Mouse (Mus musculus) MN1 (cell line): ENCODE results near the gene Hspa1b.
"Not testable (repeated sequence)": the region's sequence is repeated elsewhere in the genome, so short reads cannot be mapped to it uniquely, and the experiment has no call there.

Experiments used
- DNase-seq: peaks from one replicate; pipeline ENCODE4 v3.0.0-alpha.2; 2016; ENCODE audit warnings: low spot score

The Hspa1b gene

DNA sequence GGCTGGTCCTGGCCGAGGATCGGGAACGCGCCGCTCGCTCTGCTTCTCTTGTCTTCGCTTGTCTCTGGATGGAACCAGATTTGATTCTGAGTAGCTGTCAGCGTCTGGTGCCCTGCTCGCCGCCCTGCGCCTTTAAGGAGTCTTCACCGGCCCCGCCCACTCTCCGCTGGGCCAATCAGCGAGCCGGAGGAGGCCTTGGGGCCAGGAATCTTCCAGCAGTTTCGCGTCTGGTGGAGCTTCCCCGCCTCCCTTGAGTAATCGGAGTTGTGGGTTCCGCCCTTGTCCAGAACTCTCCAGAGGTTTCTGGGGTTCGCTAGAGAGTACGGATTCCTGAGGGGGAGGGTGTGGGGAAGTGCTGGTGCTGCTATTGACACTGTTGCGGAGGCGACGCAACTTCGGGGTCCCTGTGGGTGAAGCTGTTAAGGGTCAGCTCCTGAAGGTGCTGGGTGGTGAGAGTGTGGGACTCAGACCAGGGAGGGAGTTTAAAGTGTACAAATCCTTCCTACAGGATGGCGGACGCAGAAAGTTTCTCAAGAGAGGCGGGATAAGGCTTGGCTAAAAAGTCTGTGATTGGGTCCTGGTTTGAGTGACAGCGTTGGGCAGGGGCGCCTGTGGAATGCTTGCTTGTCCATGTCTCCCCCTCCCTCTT, at the start of gene Hspa1b:
Gene Hspa1b, minus strand, starts transcription at position 109 of the 649 bp plus-strand sequence.
- not testable (repeated sequence) for DNase-seq

DNA sequence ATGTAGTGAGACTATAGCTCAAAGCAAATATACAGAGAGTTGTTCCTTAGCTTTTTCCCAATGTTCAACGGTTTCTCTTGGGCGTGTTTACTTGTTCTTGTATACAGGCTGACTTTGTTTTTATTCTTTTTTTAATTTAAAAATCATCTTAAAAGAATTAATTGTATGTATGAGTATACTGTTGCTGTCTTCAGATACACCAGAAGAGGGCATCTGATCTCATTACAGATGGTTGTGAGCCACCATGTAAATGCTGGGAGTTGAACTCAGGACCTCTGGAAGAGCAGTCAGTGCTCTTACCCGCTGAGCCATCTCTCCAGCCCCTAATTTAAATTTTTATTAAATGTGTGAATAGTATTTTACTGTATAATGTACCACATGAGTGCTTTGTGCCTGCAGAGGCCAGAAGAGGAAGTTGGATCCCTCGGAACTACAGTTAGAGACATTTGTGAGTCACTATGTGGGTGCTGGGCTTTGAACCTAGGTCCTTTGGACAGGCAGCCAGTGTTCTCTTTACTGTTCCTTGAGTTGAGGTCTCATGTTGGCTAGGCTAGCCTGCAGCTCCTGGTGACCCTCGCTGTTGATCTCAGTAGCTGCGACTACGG, 48.5 kb upstream of the Hspa1b start:
- DNase-seq: no peak

DNA sequence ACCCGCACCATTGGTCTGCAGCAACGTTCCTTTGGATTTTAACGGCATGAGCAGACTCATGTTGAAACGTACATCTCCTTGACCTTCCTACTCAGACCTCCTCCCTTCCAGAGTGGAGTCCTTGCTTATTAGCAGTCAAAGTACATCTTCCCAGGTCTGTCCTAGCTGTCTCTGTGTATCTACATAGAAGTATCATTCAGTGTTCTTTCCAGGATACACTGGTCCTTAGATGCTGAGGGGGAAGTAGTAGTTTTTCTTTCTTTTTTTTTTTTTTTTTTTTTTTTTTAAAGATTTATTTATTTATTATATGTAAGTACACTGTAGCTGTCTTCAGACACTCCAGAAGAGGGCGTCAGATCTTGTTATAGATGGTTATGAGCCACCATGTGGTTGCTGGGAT, 46.9 kb upstream of the Hspa1b start:
- not testable (repeated sequence) for DNase-seq

DNA sequence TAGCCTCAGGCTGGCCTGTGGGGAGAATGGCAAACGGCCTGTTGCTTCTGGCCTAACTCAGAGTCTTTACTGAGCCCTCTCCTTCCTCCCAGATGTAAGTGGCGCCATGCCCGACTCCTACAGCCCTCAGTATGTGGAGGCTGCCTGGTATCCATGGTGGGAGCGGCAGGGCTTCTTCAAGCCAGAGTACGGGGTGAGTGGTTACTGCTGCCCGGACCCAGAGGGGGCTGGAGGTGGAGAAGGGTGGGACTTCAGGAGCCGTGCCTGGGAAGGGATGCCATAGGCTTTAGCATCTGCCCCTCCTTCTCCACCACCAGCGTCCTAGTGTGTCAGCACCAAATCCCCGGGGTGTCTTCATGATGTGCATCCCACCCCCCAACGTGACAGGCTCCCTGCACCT, 46.1 kb upstream of the Hspa1b start:
- DNase-seq: no peak

DNA sequence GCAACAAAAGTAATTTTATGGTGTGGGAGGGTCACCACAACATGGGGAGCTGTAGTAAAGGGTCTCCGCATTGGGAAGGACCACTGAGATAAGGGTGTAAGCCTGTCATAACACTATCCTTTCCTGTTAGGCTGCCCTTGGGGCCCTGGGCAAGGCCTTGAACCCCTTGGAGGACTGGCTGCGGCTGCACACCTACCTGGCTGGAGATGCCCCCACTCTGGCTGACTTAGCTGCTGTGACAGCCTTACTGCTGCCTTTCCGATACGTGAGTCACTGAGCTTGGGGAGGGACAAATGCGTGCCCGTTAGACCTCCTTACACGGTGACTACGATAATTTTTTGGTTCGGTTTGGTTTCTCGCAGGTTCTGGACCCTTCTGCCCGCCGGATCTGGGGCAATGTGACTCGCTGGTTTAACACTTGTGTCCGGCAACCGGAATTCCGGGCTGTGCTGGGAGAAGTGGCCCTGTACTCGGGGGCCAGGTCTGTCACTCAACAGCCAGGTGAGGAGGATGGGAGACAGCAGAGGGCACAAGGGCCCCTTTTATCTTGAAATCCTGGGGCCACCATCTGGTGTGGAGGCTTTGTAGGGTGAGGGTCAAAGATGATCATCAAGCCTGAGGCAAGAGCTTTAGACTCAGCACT, 45.2 kb upstream of the Hspa1b start:
- DNase-seq: no peak

DNA sequence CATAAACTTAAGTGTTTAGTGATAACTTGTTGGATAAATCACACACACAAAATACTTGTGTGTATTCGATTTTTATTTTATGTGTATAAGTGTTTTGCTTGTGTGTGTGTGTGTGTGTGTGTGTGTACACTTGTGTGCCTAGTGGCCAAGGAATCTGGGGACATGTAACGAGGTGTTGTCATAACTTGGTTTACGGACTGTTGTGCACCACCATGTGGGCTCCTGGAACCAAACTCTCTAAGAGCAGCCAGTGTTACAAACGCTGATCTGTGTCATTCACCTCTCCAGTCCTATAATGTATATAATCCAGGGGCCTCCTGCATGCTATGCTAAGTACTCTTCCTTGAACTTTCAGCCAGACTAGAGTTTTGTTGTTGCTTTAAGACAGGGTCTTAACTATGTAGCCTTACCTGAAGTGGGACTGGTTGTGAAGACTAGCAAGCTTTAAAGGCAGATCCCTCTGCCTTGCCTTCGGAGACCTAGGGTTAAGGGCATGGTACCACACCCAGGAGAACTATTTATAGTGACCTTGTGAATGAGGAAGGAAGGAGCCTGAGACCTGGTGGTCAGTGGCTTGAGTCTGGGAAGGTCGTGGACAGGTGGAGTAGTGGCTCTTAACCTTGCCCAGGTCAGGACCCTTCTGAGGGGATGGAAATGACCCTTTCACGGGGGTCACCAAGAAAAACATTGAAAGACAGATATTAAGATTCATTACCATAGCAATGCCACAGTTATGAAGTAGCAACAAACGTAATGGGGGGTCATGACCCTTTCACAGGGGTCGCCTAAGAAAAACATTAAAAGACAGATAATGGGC, 44.2 kb upstream of the Hspa1b start:
- DNase-seq: no peak

DNA sequence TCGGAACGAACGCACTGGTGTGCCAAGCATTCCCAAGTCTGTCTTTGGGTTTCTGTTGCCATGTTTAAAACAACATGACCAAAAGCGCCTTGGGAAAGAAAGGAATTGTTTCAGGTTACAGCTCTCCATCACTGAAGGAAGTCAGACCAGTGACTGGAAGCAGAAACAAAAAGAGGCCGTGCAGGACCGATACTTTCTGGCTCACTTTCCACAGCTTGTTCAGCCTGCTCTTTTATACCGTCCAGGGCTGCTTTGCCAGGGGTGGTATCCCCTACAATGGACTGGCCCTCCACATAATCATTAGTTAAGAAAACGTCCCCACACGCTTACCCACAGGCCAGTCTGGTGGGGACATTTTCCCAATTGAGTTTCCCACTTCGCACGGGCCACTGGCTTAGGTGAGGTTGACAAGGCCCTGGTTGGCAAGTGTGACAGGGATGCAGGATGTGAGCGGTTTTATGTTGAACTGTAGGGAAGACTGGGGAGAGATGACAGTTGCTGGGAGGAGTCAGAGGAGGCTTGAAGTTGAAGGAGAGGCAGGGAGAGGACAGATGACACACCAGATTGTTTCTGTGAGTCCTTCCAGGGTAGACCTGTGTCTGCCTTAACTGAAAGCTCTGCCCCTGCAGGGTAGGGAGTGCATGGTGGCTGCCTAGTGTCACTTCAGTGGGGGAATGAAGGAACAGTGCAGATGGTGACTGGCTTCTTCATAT, 43.3 kb upstream of the Hspa1b start:
- DNase-seq: peak; percentile 47

DNA sequence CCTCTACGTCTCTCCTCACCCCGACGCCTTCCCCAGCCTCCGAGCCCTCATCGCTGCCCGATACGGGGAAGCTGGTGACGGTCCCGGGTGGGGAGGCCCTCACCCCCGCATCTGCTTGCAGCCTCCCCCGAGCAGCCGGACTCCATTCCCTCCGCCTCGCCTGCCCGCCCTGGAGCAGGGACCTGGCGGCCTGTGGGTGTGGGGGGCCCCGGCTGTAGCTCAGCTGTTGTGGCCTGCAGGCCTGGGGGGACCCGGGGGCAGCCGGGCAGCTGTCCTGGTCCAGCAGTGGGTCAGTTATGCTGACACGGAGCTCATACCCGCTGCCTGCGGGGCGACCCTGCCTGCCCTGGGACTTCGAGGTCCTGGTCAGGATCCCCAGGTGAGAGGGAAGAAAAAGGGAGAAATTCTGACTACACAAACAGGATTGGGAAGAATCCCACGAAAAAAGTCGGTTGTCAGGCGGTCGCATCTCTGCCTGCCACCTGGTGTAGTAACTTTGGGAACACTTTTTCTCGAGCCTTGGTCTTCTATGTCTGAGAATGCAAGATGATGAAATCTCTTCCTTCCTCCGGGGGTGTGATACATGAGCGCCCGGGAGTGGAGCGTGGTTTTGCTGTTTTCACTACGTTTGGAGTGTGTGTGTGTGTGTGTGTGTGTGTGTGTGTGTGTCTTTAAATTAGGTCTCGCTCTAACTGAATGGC, 42.6 kb upstream of the Hspa1b start:
- DNase-seq: peak; percentile 55

DNA sequence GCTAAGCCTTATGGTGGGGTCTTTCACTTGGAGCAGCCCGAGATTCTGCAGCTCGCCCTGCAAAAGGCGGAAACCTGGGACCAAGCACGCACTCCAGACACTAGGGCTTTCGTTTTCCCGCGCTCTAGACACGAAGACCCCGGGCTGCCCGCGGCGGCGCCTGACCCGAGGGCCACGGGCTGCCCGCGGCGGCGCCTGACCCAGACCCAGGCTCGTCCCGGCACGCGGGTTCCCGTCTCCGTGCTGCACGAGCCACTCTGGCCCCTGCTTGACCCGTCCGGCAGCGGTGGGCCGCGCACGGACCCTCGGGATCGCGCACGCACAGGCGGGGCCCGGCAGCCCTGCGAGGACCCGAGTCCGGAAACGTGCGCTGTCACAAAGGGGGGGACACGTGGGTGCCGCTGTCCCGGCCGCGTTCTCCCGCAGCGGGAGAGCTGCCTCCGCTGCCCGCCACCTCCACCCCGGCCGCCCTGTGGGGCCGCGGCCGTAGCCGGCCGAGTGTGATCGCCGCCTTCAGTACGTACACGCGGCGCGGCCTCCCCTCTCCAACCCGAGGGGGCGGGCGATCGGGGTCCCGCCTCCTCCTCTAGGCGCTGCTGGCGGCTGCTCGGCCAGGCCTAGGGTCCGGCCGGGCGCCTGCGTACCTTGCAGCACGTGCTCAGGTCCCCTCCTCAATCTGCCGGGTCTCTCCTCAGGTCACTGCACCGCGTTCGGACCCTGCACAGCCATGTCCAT, 41.8 kb upstream of the Hspa1b start, which contains the start of gene Vars:
Gene Vars, plus strand, starts transcription at position 271 of the 735 bp plus-strand sequence.
- DNase-seq: peak; percentile 94

DNA sequence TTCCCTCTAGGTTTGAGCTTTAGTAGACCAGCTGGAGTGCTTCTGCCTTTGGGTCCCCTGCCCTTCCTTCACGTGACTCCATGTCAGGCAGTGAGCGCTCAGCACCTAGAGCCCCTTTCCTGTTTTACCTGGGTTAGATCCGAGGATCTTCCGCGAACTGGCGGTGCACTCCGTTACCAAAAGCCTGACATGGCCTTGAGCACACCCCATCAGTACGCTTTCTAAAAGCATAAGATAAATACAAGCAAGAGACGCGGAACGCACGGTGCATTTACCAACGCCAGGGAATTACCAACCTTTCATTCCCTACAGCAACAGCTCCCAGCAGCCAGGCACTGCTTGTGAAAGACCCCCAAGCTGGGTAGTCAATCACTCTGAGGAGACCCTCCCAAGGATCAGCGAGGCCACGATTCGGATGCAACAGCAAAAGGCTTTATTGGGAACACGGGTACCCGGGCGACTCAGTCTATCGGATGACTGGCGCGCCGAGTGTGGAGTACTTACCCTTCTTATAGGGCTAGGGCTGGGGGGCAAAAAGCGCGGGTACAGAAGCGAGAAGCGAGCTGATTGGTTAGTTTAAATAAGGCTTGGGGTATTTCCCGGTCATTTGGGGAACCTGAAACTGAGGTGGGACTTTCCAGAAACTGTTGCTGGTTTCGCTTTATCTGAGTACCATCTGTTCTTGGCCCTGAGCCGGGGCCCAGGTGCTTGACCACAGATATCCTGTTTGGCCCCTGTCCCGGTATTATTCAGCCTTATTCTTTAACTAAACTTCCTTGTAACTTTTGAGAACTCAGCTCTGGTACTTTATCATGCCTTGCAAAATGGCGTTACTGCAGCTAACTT, 41.1 kb upstream of the Hspa1b start:
- not testable (repeated sequence) for DNase-seq

DNA sequence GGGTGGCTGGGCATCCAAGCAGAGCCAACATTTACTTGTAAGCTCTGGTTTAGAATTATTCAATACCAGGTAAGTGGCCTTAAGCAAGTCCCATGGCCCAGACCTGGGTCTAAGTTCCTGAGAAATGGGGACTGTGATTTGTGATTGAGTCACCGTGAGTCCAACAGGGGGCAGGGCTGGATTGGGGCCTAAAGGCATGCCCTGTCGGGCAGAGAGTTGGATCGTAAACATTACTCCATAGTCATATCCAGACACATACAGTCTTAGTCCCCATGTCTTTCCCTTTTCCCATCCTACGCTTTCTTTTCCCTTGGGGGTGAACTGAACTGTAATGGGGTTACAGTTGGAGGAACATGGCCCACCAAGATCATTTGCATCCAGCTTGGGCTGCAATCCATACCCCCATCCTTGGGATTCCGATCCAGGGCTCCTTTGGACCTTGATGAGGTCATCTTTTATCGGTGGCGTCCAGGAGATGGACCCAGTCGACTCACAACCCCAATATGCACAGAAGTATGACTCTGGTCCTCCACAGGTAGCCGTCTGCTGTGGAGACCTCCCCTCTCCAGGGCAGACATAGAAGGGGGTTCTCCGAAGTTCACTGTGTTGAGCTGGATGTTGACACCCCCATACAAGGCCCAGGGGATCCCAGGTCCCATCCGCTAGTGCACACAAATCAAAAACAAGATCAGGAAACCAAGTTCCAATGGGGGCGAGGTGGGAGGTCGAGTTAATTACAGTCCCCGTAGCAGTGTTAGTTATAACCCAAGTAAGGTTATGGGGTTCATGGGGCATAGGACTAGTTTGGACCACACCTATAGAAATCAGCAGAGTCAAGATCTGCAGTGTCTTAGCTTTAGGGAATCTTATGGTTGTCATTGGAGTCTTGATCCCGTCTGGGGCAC, 39.7 kb upstream of the Hspa1b start:
- DNase-seq: no peak

DNA sequence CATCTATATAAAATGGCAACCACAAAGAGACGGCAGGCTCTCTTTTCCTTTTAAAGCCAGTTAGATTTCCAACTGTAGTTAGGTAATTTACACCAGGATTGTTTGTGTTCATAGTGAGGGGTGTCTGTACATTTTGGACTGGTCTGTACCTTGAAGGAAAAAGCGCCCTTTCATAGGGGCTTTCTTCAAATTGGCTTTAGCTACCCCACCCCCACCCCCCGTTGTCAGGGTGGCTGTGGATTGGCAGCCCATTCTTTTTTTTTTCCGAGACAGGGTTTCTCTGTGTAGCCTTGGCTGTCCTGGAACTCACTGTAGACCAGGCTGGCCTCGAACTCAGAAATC, 38.1 kb upstream of the Hspa1b start:
- DNase-seq: no peak

DNA sequence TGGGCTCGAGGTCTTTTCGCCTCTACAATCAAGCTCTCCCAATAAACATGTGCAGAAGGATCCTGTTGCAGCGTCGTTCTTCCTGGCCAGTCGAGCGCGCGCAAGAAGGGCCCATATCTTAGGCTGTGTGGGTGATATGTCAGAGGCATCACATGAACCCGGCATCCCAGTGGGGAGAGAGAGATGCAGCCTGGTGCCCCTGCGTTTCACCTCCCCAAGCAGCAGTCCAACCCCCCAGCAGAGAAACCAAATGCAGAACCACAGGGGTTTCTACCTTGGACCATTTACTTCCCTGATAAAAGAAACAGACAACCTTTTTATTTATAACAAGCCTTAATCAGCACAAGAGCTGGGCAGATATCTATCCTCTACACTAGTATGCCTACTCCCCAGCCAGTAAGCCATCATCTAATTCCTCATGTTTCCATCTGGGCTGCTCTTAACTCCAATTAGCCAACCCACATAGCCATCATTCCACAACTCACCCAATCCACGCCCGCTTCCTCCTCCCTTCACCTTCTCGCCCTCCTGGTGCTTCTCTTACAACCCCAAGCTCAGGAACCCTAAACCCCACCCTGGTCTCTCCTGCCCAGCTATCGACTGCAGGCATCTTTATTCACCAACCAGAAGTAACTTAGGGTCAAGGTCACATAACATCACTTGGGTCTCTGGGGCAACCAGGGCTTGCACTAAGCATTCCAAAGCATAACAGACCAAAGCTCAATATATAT, 37.5 kb upstream of the Hspa1b start:
- no peak for DNase-seq

DNA sequence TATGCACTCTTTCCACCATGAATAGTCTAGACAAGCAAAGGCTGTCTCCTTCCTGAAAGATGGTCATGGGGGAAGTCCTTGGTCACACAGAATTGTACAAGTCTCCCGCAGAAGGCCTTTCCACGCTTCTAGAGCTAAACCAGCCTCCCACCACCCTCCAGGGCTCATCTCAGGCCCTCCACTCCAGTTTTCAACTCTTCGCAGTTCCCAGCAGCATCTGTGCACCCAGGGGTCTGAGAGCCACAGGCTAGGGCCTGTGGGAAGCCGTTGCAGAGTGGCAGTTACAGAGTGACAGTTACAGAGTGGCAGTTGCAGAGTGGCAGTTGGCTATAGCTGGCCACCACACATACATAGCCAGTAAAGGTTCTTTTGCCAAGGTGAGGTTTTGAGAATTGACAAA, 36.9 kb upstream of the Hspa1b start:
- not testable (repeated sequence) for DNase-seq

DNA sequence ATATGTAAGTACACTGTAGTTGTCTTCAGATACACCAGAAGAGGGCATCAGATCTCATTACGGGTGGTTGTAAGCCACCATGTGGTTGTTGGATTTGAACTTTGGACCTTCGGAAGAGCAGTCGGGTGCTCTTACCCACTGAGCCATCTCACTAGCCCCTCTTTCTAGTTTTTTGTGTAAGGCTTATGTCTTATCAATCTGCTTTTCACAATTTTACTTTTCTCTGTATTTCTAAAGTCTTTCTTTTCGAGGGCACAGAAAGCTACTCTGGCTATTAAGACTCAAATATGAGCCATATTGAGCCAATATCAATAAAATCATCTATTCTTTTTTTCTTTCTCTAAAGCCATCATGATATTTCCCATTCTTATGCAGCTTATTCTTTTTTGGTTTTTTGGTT, 36.2 kb upstream of the Hspa1b start:
- not testable (repeated sequence) for DNase-seq

DNA sequence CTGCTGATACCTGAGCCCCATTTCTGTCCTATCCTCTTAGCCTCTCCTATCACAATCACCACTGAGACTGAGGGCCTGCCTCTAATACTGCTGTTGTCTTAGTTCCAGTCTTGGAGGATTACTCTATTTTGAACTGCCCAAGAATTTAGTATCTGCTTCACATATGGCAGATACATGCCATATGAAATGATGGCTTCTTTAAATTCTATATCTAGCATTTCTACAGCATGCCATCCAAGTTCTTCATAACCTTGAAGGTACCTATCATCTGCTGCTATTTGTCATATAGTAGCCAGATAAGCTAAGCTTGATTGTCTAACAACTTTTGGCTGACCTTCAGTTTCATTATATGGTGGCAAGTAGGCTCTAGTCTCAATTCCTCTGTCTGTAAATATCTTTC, 35.7 kb upstream of the Hspa1b start:
- no peak for DNase-seq

DNA sequence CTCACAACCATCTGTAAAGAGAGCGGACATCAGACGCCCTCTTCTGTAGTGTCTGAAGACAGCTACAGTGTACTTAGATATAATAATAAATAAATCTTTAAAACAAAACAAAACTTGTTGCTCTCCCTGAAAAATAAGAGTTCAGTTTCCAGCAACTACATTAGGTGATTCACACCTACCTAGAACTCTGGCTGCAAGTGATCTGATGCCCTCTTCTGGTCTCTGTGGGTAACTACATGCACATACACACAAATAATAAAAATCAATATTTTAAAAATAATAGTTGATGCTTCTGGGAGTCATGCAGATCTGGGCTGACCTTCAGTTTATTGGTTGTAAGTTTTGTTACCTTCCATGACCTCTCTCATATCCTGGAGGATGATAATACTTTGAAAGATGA, 25.2 kb upstream of the Hspa1b start:
- DNase-seq: peak; percentile 55

DNA sequence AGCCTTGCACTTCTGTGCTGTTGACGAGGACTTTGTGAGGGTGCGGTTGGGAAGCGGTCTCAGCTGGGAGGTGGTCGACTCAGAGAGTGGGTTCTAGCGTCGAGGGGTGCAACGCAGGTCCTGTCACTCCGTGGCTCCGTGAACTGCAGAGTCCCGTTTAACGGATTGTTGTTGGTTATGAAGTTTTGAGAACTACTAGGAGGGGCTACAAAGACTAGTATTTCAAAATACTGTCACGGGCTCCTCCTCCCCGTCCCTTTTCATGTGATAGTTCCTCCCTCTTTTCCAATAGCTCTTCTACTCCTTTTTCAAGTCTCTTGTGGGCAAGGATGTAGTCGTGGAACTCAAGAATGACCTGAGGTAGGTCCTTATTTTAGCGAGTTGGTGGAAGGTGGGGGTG, 23.3 kb upstream of the Hspa1b start:
- DNase-seq: no peak
